Mouse (Mus musculus) neural tube, embryonic 14.5 days (tissue): ENCODE measurements around the gene Afdn. TPM values are rescaled to one million over a fixed set of nuclear protein-coding genes. Genes with fewer than 3 reads are reported as not detected.
"Not testable (repeated sequence)": the region's sequence is repeated elsewhere in the genome, so short reads cannot be mapped to it uniquely, and the experiment has no call there.

Source experiments
- ATAC-seq: fragments of 200-750 bp; cut with Nextera tagmentation; 2 replicates; pipeline ENCODE4 v1.8.0; 2017; ENCODE audit warnings: low read depth, mild to moderate bottlenecking, moderate TSS enrichment, moderate library complexity
- H3K27ac ChIP-seq: fragments of 300-500 bp; sonication (generic); 2 replicates; pipeline ENCODE4 v1.5.1; 2014; ENCODE audit warnings: low read depth, mild to moderate bottlenecking, control low read depth, low read length, moderate library complexity, mixed read lengths
- H3K27me3 ChIP-seq: fragments of 300-500 bp; sonication (generic); 2 replicates; pipeline ENCODE4 v1.6.1; 2014; ENCODE audit warnings: low read length; ENCODE audit not compliant: control insufficient read depth, insufficient read depth
- H3K36me3 ChIP-seq: fragments of 300-500 bp; sonication (generic); 2 replicates; pipeline ENCODE4 v1.6.1; 2014; ENCODE audit warnings: low read length, mixed read lengths; ENCODE audit not compliant: control insufficient read depth, insufficient read depth
- H3K4me1 ChIP-seq: fragments of 300-500 bp; sonication (generic); 2 replicates; pipeline ENCODE4 v1.6.1; 2014; ENCODE audit warnings: low read length; ENCODE audit not compliant: control insufficient read depth, insufficient read depth
- H3K4me2 ChIP-seq: fragments of 300-500 bp; sonication (generic); 2 replicates; pipeline ENCODE4 v1.6.1; 2014; ENCODE audit warnings: mild to moderate bottlenecking, low read depth, low read length, control low read depth
- H3K4me3 ChIP-seq: fragments of 300-500 bp; sonication (generic); 2 replicates; pipeline ENCODE4 v1.5.1; 2014; ENCODE audit warnings: low read depth, low read length, control low read depth, mixed read lengths
- H3K9ac ChIP-seq: fragments of 300-500 bp; sonication (generic); replicated peaks from 2 replicates; pipeline ENCODE4 v1.6.1; 2014; ENCODE audit warnings: low read depth, mild to moderate bottlenecking, control low read depth, low read length, mixed read lengths
- H3K9me3 ChIP-seq: fragments of 300-500 bp; sonication (generic); 2 replicates; pipeline ENCODE4 v1.6.1; 2016; ENCODE audit warnings: low read length; ENCODE audit not compliant: control insufficient read depth
- whole genome bisulfite sequencing: fragments of 180-500 bp; shearing (Covaris S2); extraction: QIAGEN DNeasy Blood & Tissue Kit; methylation state at CpG from one replicate; pipeline ENCODE4 v1.1.7; 2014; 5-methylcytosine and 5-hydroxymethylcytosine counted together
- polyA plus RNA-seq: library from polyadenylated mRNA; unstranded; fragments of >200 nt; fragmentation: Nextera tagmentation; extraction: Ambion mirVana; gene quantifications from 2 replicates; pipeline ENCODE4 v1.2.1, GENCODE M21; 2014

Afdn gene
- polyA plus RNA-seq, 1 experiment from 2014 or later = 130 TPM

- H3K9ac ChIP-seq = no peak overlapping the region
- WGBS = 78% methylated on average over 6 of the region's 6 CpGs
Observed at GRCm38 (mm10) chr17:13754940-13755339, 5.4 kb upstream of the Afdn start.

GRCm38 (mm10) chr17:13758586-13758985, 1.8 kb upstream of the Afdn start:
- no peaks in the 10 kb centered on the region for H3K36me3 ChIP-seq
- H3K27me3 ChIP-seq = no peaks in the 10 kb centered on the region; the same call in 1 of the 2 replicates
- H3K9me3 ChIP-seq = no peaks in the 10 kb centered on the region
- ATAC-seq = no peak
- peak overlapping the region; percentile 98 for H3K27ac ChIP-seq
- WGBS = 54% methylated on average over 7 of the region's 7 CpGs
- peak overlapping the region; percentile 96 for H3K4me3 ChIP-seq
- peak overlapping the region; percentile 97 for H3K9ac ChIP-seq
- peaks cover 12% of the 10 kb centered on the region; the same call in 1 of the 2 replicates for H3K4me1 ChIP-seq
- H3K4me2 ChIP-seq = peak overlapping the region; percentile 75

More at GRCm38 (mm10) chr17:13754940-13755339, 5.4 kb upstream of the Afdn start:
- H3K4me1 ChIP-seq = peaks cover 6% of the 10 kb centered on the region; the same call in 1 of the 2 replicates
- no peaks in the 10 kb centered on the region for H3K9me3 ChIP-seq
- no peak overlapping the region for H3K4me2 ChIP-seq
- H3K4me3 ChIP-seq = no peak overlapping the region
- H3K36me3 ChIP-seq = no peaks in the 10 kb centered on the region
- no peak for ATAC-seq
- no peak overlapping the region for H3K27ac ChIP-seq
- H3K27me3 ChIP-seq = no peaks in the 10 kb centered on the region

GRCm38 (mm10) chr17:13759156-13759852, 1.0 kb upstream of the Afdn start:
- no peaks in the 10 kb centered on the region for H3K36me3 ChIP-seq
- peak; percentile 13; the same call in 1 of the 2 replicates for ATAC-seq
- peak overlapping the region; percentile 75 for H3K4me2 ChIP-seq
- H3K4me1 ChIP-seq = peaks cover 12% of the 10 kb centered on the region; the same call in 1 of the 2 replicates
- no peaks in the 10 kb centered on the region; the same call in 1 of the 2 replicates for H3K27me3 ChIP-seq
- no peaks in the 10 kb centered on the region for H3K9me3 ChIP-seq
- WGBS = 2% methylated on average over 13 of the region's 13 CpGs
- peak overlapping the region; percentile 98 for H3K27ac ChIP-seq
- H3K9ac ChIP-seq = peak overlapping the region; percentile 97
- H3K4me3 ChIP-seq = peak overlapping the region; percentile 96

GRCm38 (mm10) chr17:13760675-13761178, 388 bp downstream of the Afdn start:
- Histone ChIP-seq H3K36me3 (no peaks in the 10 kb centered on the region), H3K9ac (peak overlapping the region; percentile 97), H3K9me3 (no peaks in the 10 kb centered on the region), H3K4me3 (peak overlapping the region; percentile 96), H3K4me2 (peak overlapping the region; percentile 75), H3K4me1 (peaks cover 12% of the 10 kb centered on the region; the same call in 1 of the 2 replicates), H3K27ac (peak overlapping the region; percentile 98), H3K27me3 (no peaks in the 10 kb centered on the region; the same call in 1 of the 2 replicates)
- WGBS = 0% methylated on average over 43 of the region's 72 CpGs
- peak; percentile 33 for ATAC-seq

- ATAC-seq = peak; percentile 38
- Histone ChIP-seq H3K9me3 (no peaks in the 10 kb centered on the region), H3K4me3 (peak within 1 kb of the TSS; percentile 96), H3K4me2 (peak within 1 kb of the TSS; percentile 75), H3K27ac (peak within 1 kb of the TSS; percentile 98), H3K9ac (peak within 1 kb of the TSS; percentile 97), H3K27me3 (no peaks in the 10 kb centered on the region; the same call in 1 of the 2 replicates), H3K36me3 (no peaks in the 10 kb centered on the region), H3K4me1 (peaks cover 12% of the 10 kb centered on the region; the same call in 1 of the 2 replicates)
- under 1% methylated on average over 74 of the region's 74 CpGs for WGBS
Observed at GRCm38 (mm10) chr17:13761179-13761913, 1.0 kb downstream of the Afdn start, which contains the start of gene Tcte2. Tcte2 (minus strand) TSS chr17:13761825.

- Histone ChIP-seq H3K4me1 (0 out of 2 replicates have a peak, but pooled peaks cover 6% of the 10 kb centered on the region), H3K9me3 (no peaks in the 10 kb centered on the region), H3K27me3 (no peaks in the 10 kb centered on the region; the same call in 1 of the 2 replicates), H3K4me3 (no peak overlapping the region), H3K27ac (no peak overlapping the region), H3K4me2 (no peak overlapping the region), H3K9ac (no peak overlapping the region), H3K36me3 (no peaks in the 10 kb centered on the region)
- 60% methylated on average over 1 of the region's 1 CpGs for WGBS
- ATAC-seq = no peak
Observed at GRCm38 (mm10) chr17:13763819-13764218, 3.5 kb downstream of the Afdn start.

- H3K9ac ChIP-seq, H3K4me1 ChIP-seq, H3K4me2 ChIP-seq, ATAC-seq, H3K4me3 ChIP-seq, H3K27ac ChIP-seq, H3K9me3 ChIP-seq, H3K27me3 ChIP-seq, H3K36me3 ChIP-seq: not testable (repeated sequence)
- 85% methylated on average over 2 of the region's 2 CpGs for WGBS
Observed at GRCm38 (mm10) chr17:13764911-13765310, 4.6 kb downstream of the Afdn start.

- 96% methylated on average over 1 of the region's 1 CpGs for WGBS
- no peak for ATAC-seq
- H3K4me1 ChIP-seq = no peaks in the 10 kb centered on the region
Observed at GRCm38 (mm10) chr17:13768531-13768930, 8.2 kb downstream of the Afdn start.

More at GRCm38 (mm10) chr17:13768531-13768930, 8.2 kb downstream of the Afdn start:
- H3K36me3 ChIP-seq = no peaks in the 10 kb centered on the region
- H3K27me3 ChIP-seq = no peaks in the 10 kb centered on the region
- H3K4me2 ChIP-seq = no peak overlapping the region
- no peak overlapping the region for H3K4me3 ChIP-seq
- H3K9ac ChIP-seq = no peak overlapping the region
- H3K27ac ChIP-seq = no peak overlapping the region
- no peaks in the 10 kb centered on the region for H3K9me3 ChIP-seq
